Mouse (Mus musculus) embryonic fibroblast, embryonic 13.5 days (primary cell): ENCODE results near the gene Ndufaf2.

ENCODE experiments used
- CTCF ChIP-seq: IDR thresholded peaks from 2 replicates; pipeline ENCODE4 v1.5.1; 2011; ENCODE audit warnings: mild to moderate bottlenecking, control low read depth, low read length, moderate library complexity, borderline replicate concordance; ENCODE audit not compliant: insufficient read depth
- POLR2A ChIP-seq: IDR thresholded peaks from 2 replicates; pipeline ENCODE4 v1.6.1; 2011; ENCODE audit warnings: low read depth, mild to moderate bottlenecking, control low read depth, low read length, moderate library complexity

GRCm38 (mm10) chr13:108207447-108207846 is 49.0 kb upstream of the Ndufaf2 start:
- no peak for TF ChIP-seq CTCF
- TF ChIP-seq POLR2A, result no peak
